Mouse (Mus musculus) CH12.LX (cell line): ENCODE measurements around the gene Brd4. TPM values are rescaled to one million over a fixed set of nuclear protein-coding genes. Genes with fewer than 3 reads are reported as not detected.

Experiments
- DNase-seq: peaks from one replicate; pipeline ENCODE4 v3.0.0-alpha.2; 2013; ENCODE audit errors: extremely low read depth
- H3K27ac ChIP-seq: 2 replicates; pipeline ENCODE4 v1.5.1; 2012; ENCODE audit warnings: low read depth, mild to moderate bottlenecking, control low read depth, moderate library complexity; ENCODE audit not compliant: insufficient read depth
- H3K27me3 ChIP-seq: replicated peaks from 2 replicates; pipeline ENCODE3; 2012; ENCODE audit warnings: inconsistent platforms
- H3K36me3 ChIP-seq, 2 experiments: replicated peaks in 1 of 2; 2 replicates each; pipeline versions ENCODE3 to v1.6.1; 2012; ENCODE audit warnings: inconsistent platforms in 1 of 2, low read length in 1 of 2, mild to moderate bottlenecking in 1 of 2, mixed read lengths in 1 of 2, moderate library complexity in 1 of 2; ENCODE audit not compliant: control insufficient read depth in 1 of 2, insufficient read depth in 1 of 2
- H3K4me1 ChIP-seq, 2 experiments: 2 replicates each; pipeline ENCODE4 v1.6.1; 2012; ENCODE audit warnings: inconsistent platforms in 1 of 2, moderate library complexity in 1 of 2; ENCODE audit not compliant: insufficient read depth in 2 of 2, control insufficient read depth in 1 of 2
- H3K4me2 ChIP-seq: 2 replicates; pipeline ENCODE4 v1.6.1; 2012; ENCODE audit warnings: low read depth, mild to moderate bottlenecking, control low read depth; ENCODE audit not compliant: poor library complexity, insufficient read depth, severe bottlenecking
- H3K4me3 ChIP-seq, 3 experiments: fragments of 150-350 bp in 1 of 3; sonication (generic) in 1 of 3; replicated peaks in 1 of 3; 2 replicates each; pipeline versions ENCODE3 to v1.5.1; 2011 to 2012; ENCODE audit warnings: low read depth in 2 of 3, low read length in 2 of 3, mild to moderate bottlenecking in 2 of 3, moderate library complexity in 2 of 3, control low read depth in 1 of 3, improper control_type of control experiment in 1 of 3, inconsistent platforms in 1 of 3, mixed read lengths in 1 of 3; ENCODE audit not compliant: poor library complexity in 1 of 3
- H3K79me2 ChIP-seq: replicated peaks from 2 replicates; pipeline ENCODE4 v1.6.1; 2012; ENCODE audit warnings: mild to moderate bottlenecking, moderate library complexity; ENCODE audit not compliant: control insufficient read depth, poor library complexity, insufficient read depth, severe bottlenecking; ENCODE audit errors: extremely low read depth
- H3K9ac ChIP-seq: 2 replicates; pipeline ENCODE4 v1.6.1; 2012; ENCODE audit warnings: low read depth, mild to moderate bottlenecking, control low read depth, moderate library complexity; ENCODE audit not compliant: insufficient read depth
- H3K9me3 ChIP-seq: replicated peaks from 2 replicates; pipeline ENCODE3; 2012; ENCODE audit warnings: low read length, inconsistent platforms, mixed read lengths
- CHD1 ChIP-seq: IDR thresholded peaks from 2 replicates; pipeline ENCODE4 v1.6.1; 2012; ENCODE audit warnings: low read depth, low read length, improper control_type of control experiment, inconsistent platforms
- CHD2 ChIP-seq: IDR thresholded peaks from 2 replicates; pipeline ENCODE4 v1.6.1; 2011; ENCODE audit warnings: low read length, improper control_type of control experiment
- CTCF ChIP-seq, 2 experiments: IDR thresholded peaks in 1 of 2; conservative IDR thresholded peaks in 1 of 2; 2 replicates each; pipeline ENCODE4 v1.5.1; 2011 to 2012; ENCODE audit warnings: low read depth in 2 of 2, low read length in 2 of 2, improper control_type of control experiment in 1 of 2, inconsistent platforms in 1 of 2, mild to moderate bottlenecking in 1 of 2, moderate library complexity in 1 of 2
- EP300 ChIP-seq: IDR thresholded peaks from 2 replicates; pipeline ENCODE4 v1.6.1; 2011; ENCODE audit warnings: low read length, improper control_type of control experiment
- ETS1 ChIP-seq: conservative IDR thresholded peaks from 2 replicates; pipeline ENCODE4 v1.6.1; 2012; ENCODE audit warnings: low read depth, mild to moderate bottlenecking, inconsistent platforms, low read length, improper control_type of control experiment, moderate library complexity
- IRF4 ChIP-seq: IDR thresholded peaks from 2 replicates; pipeline ENCODE4 v1.6.1; 2014; ENCODE audit warnings: low read depth, mild to moderate bottlenecking, inconsistent platforms, low read length, improper control_type of control experiment
- JUND ChIP-seq: conservative IDR thresholded peaks from 2 replicates; pipeline ENCODE4 v1.6.1; 2011; ENCODE audit warnings: low read depth, low read length, improper control_type of control experiment
- MAFK ChIP-seq: IDR thresholded peaks from 2 replicates; pipeline ENCODE4 v1.6.1; 2011; ENCODE audit warnings: low read length, improper control_type of control experiment; ENCODE audit not compliant: insufficient replicate concordance
- MAZ ChIP-seq: IDR thresholded peaks from 2 replicates; pipeline ENCODE4 v1.6.1; 2012; ENCODE audit warnings: low read depth, mild to moderate bottlenecking, inconsistent platforms, low read length, improper control_type of control experiment, moderate library complexity
- MEF2A ChIP-seq: IDR thresholded peaks from 2 replicates; pipeline ENCODE4 v1.6.1; 2014; ENCODE audit warnings: low read depth, mild to moderate bottlenecking, inconsistent platforms, low read length, improper control_type of control experiment, borderline replicate concordance
- MXI1 ChIP-seq: IDR thresholded peaks from 2 replicates; pipeline ENCODE4 v1.6.1; 2011; ENCODE audit warnings: mild to moderate bottlenecking, low read depth, low read length, improper control_type of control experiment
- MYC ChIP-seq: IDR thresholded peaks from 2 replicates; pipeline ENCODE4 v1.6.1; 2011; ENCODE audit warnings: low read depth, mild to moderate bottlenecking, improper control_type of control experiment, low read length
- NELFE ChIP-seq: IDR thresholded peaks from 2 replicates; pipeline ENCODE4 v1.6.1; 2011; ENCODE audit warnings: low read depth, low read length, improper control_type of control experiment
- PAX5 ChIP-seq: IDR thresholded peaks from 2 replicates; pipeline ENCODE4 v1.6.1; 2012; ENCODE audit warnings: low read length, inconsistent platforms, mixed read lengths
- POLR2A ChIP-seq: IDR thresholded peaks from 2 replicates; pipeline ENCODE4 v1.6.1; 2011; ENCODE audit warnings: low read depth, mild to moderate bottlenecking, improper control_type of control experiment, low read length
- RCOR1 ChIP-seq: conservative IDR thresholded peaks from 2 replicates; pipeline ENCODE4 v1.6.1; 2012; ENCODE audit warnings: low read depth, mild to moderate bottlenecking, inconsistent platforms, low read length, improper control_type of control experiment
- SMC3 ChIP-seq: IDR thresholded peaks from 2 replicates; pipeline ENCODE4 v1.6.1; 2011; ENCODE audit warnings: low read depth, low read length, improper control_type of control experiment
- USF2 ChIP-seq: conservative IDR thresholded peaks from 2 replicates; pipeline ENCODE4 v1.6.1; 2011; ENCODE audit warnings: low read depth, low read length, improper control_type of control experiment
- ZKSCAN1 ChIP-seq: IDR thresholded peaks from 2 replicates; pipeline ENCODE4 v1.6.1; 2012; ENCODE audit warnings: low read depth, inconsistent platforms, low read length, improper control_type of control experiment, borderline replicate concordance
- ZMIZ1 ChIP-seq: IDR thresholded peaks from 2 replicates; pipeline ENCODE4 v1.6.1; 2012; ENCODE audit warnings: low read depth, mild to moderate bottlenecking, inconsistent platforms, low read length, improper control_type of control experiment
- dilution Hi-C: fragments of 300-500 bp; cut with MboI; formaldehyde crosslinking; loops from 2 replicates; pipeline ENCODE4 v1.14.3; 2020; ENCODE audit warnings: low sequenced_read_pairs; ENCODE audit not compliant: extremely low pct_unique_long_range_greater_than_20kb, extremely low pct_ligation_motif_present
- in situ Hi-C: fragments of 300-500 bp; cut with MboI; formaldehyde crosslinking; loops from 3 replicates; pipeline ENCODE4 v1.14.3; 2019; ENCODE audit warnings: low sequenced_read_pairs, low pct_ligation_motif_present, low pct_unique_long_range_greater_than_20kb, mixed read lengths
- polyA plus RNA-seq: library from polyadenylated mRNA; unstranded; fragments of >175 nt; gene quantifications from 2 replicates; pipeline ENCODE4 v1.2.1, GENCODE M21; 2012; ENCODE audit warnings: low read depth; ENCODE audit not compliant: insufficient read length
- total RNA-seq, 2 experiments: library from RNA; depleted of rRNA; stranded (reverse); fragments of 300-350 nt in 1 of 2; fragments of >200 nt in 1 of 2; gene quantifications; 2 replicates each; pipeline ENCODE4 v1.2.3; 2012 to 2014

Brd4 gene
- total and polyA plus RNA-seq, 3 experiments = 6.3 to 68.5 (median 19.1) TPM

DNA sequence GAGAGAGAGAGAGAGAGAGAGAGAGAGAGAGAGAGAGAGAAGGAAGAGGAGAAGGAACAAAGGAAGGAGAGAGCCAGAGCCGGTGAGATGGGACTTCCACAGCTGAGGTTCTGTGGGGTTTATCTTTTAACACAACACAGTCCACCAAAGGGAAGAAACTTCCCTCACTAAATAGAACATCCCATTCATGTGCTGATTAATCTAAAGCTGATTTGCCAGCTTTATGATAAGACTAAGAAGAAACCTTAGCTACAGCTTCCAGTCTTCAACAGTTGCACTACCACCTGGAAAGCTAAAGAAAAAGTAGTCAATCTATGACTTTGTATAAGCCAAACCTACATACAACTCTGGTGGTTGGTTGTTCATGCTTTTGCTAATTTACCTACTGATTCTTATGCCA lies 36.3 kb downstream of the Brd4 start:
- no peak for DNase-seq
- Histone ChIP-seq H3K4me3 (no peak overlapping the region), H3K4me1 (peaks cover 0 to 25% of the 10 kb centered on the region in 2 experiments; a peak in 3 of 4 replicates), H3K36me3 (peaks cover 2 to 53% of the 10 kb centered on the region in 2 experiments), H3K27ac (no peak overlapping the region), H3K4me2 (no peak overlapping the region), H3K27me3 (no peaks in the 10 kb centered on the region), H3K79me2 (peaks cover 95% of the 10 kb centered on the region), H3K9ac (no peak overlapping the region), H3K9me3 (no peaks in the 10 kb centered on the region)
- dilution Hi-C loops = no loop called here
- TF ChIP-seq EP300 (no peak), MEF2A (no peak), MXI1 (no peak), MAFK (no peak), ZMIZ1 (no peak), SMC3 (no peak), MAZ (no peak), CHD1 (no peak), ZKSCAN1 (no peak), NELFE (no peak), USF2 (no peak), POLR2A (no peak), IRF4 (no peak), MYC (no peak), RCOR1 (no peak)
- in situ Hi-C loops = no loop called here

GRCm38 (mm10) chr17:32247616-32248015 lies 36.9 kb downstream of the Brd4 start:
- H3K4me1 ChIP-seq = peaks cover 3 to 28% of the 10 kb centered on the region in 2 experiments; a peak in 3 of 4 replicates
- no peaks in the 10 kb centered on the region for H3K27me3 ChIP-seq
- no peak for DNase-seq
- H3K36me3 ChIP-seq = peaks cover 2 to 52% of the 10 kb centered on the region in 2 experiments
- H3K4me2 ChIP-seq = no peak overlapping the region
- in situ Hi-C loops = no loop called here
- no peak overlapping the region for H3K4me3 ChIP-seq
- H3K79me2 ChIP-seq = peaks cover 94% of the 10 kb centered on the region
- H3K9ac ChIP-seq = no peak overlapping the region
- no peaks in the 10 kb centered on the region for H3K9me3 ChIP-seq
- dilution Hi-C loops = no loop called here
- TF ChIP-seq IRF4 = no peak
- H3K27ac ChIP-seq = no peak overlapping the region

DNA sequence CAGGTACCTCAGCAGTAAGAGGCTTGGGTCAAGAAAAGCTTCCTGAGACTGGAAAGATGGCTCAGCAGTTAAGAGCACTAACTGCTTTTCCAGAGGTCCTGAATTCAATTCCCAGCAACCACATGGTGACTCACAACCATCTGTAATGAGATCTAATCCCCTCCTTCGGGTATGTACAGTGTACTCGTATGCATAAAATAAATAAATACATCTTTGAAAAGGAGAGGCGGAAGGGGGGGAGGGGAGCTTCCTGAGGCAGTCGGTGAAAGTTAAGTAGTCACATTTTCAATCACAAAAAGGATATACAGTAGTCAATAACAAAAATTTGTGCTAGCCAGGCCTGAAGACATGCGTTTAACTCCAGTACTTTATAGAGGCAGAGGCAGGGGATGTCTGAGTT lies 38.4 kb downstream of the Brd4 start:
- Histone ChIP-seq H3K4me2 (no peak overlapping the region), H3K9me3 (no peaks in the 10 kb centered on the region), H3K27ac (no peak overlapping the region), H3K36me3 (peaks cover 2 to 47% of the 10 kb centered on the region in 2 experiments), H3K27me3 (no peaks in the 10 kb centered on the region), H3K4me1 (peaks cover 7 to 27% of the 10 kb centered on the region in 2 experiments), H3K4me3 (no peak overlapping the region), H3K79me2 (peaks cover 92% of the 10 kb centered on the region), H3K9ac (no peak overlapping the region)
- in situ Hi-C loops (no loop called here), dilution Hi-C loops (no loop called here)
- TF ChIP-seq CTCF (conservative IDR thresholded peaks at IDR 0.05 in 1 of 2, IDR thresholded peaks at IDR 0.05 in 1 of 2; ENCODE audit: low read depth in 2 of 2, low read length in 2 of 2) (no peak), ETS1 (no peak), IRF4 (no peak), CHD2 (no peak), PAX5 (no peak), JUND (no peak), ZMIZ1 (no peak), MXI1 (no peak)
- no peak for DNase-seq
